Mouse (Mus musculus) CH12.LX (cell line): Measurements from ENCODE around the gene Sptbn2. TPM values are rescaled to one million over a fixed set of nuclear protein-coding genes. Genes with fewer than 3 reads are reported as not detected.

ENCODE experiments used
- DNase-seq: peaks from one replicate; pipeline ENCODE4 v3.0.0-alpha.2; 2013; ENCODE audit errors: extremely low read depth
- H3K27ac ChIP-seq: 2 replicates; pipeline ENCODE4 v1.5.1; 2012; ENCODE audit warnings: low read depth, mild to moderate bottlenecking, control low read depth, moderate library complexity; ENCODE audit not compliant: insufficient read depth
- H3K27me3 ChIP-seq: replicated peaks from 2 replicates; pipeline ENCODE3; 2012; ENCODE audit warnings: inconsistent platforms
- H3K36me3 ChIP-seq, 2 experiments: replicated peaks in 1 of 2; 2 replicates each; pipeline versions ENCODE3 to v1.6.1; 2012; ENCODE audit warnings: inconsistent platforms in 1 of 2, low read length in 1 of 2, mild to moderate bottlenecking in 1 of 2, mixed read lengths in 1 of 2, moderate library complexity in 1 of 2; ENCODE audit not compliant: control insufficient read depth in 1 of 2, insufficient read depth in 1 of 2
- H3K4me1 ChIP-seq, 2 experiments: 2 replicates each; pipeline ENCODE4 v1.6.1; 2012; ENCODE audit warnings: inconsistent platforms in 1 of 2, moderate library complexity in 1 of 2; ENCODE audit not compliant: insufficient read depth in 2 of 2, control insufficient read depth in 1 of 2
- H3K4me2 ChIP-seq: 2 replicates; pipeline ENCODE4 v1.6.1; 2012; ENCODE audit warnings: low read depth, mild to moderate bottlenecking, control low read depth; ENCODE audit not compliant: poor library complexity, insufficient read depth, severe bottlenecking
- H3K4me3 ChIP-seq, 3 experiments: fragments of 150-350 bp in 1 of 3; sonication (generic) in 1 of 3; replicated peaks in 1 of 3; 2 replicates each; pipeline versions ENCODE3 to v1.5.1; 2011 to 2012; ENCODE audit warnings: low read depth in 2 of 3, low read length in 2 of 3, mild to moderate bottlenecking in 2 of 3, moderate library complexity in 2 of 3, control low read depth in 1 of 3, improper control_type of control experiment in 1 of 3, inconsistent platforms in 1 of 3, mixed read lengths in 1 of 3; ENCODE audit not compliant: poor library complexity in 1 of 3
- H3K79me2 ChIP-seq: replicated peaks from 2 replicates; pipeline ENCODE4 v1.6.1; 2012; ENCODE audit warnings: mild to moderate bottlenecking, moderate library complexity; ENCODE audit not compliant: control insufficient read depth, poor library complexity, insufficient read depth, severe bottlenecking; ENCODE audit errors: extremely low read depth
- H3K9ac ChIP-seq: 2 replicates; pipeline ENCODE4 v1.6.1; 2012; ENCODE audit warnings: low read depth, mild to moderate bottlenecking, control low read depth, moderate library complexity; ENCODE audit not compliant: insufficient read depth
- H3K9me3 ChIP-seq: replicated peaks from 2 replicates; pipeline ENCODE3; 2012; ENCODE audit warnings: low read length, inconsistent platforms, mixed read lengths
- CHD1 ChIP-seq: IDR thresholded peaks from 2 replicates; pipeline ENCODE4 v1.6.1; 2012; ENCODE audit warnings: low read depth, low read length, improper control_type of control experiment, inconsistent platforms
- CTCF ChIP-seq, 2 experiments: IDR thresholded peaks in 1 of 2; conservative IDR thresholded peaks in 1 of 2; 2 replicates each; pipeline ENCODE4 v1.5.1; 2011 to 2012; ENCODE audit warnings: low read depth in 2 of 2, low read length in 2 of 2, improper control_type of control experiment in 1 of 2, inconsistent platforms in 1 of 2, mild to moderate bottlenecking in 1 of 2, moderate library complexity in 1 of 2
- E2F4 ChIP-seq: IDR thresholded peaks from 2 replicates; pipeline ENCODE4 v1.6.1; 2011; ENCODE audit warnings: low read depth, low read length, improper control_type of control experiment; ENCODE audit not compliant: insufficient replicate concordance
- EP300 ChIP-seq: IDR thresholded peaks from 2 replicates; pipeline ENCODE4 v1.6.1; 2011; ENCODE audit warnings: low read length, improper control_type of control experiment
- ETS1 ChIP-seq: conservative IDR thresholded peaks from 2 replicates; pipeline ENCODE4 v1.6.1; 2012; ENCODE audit warnings: low read depth, mild to moderate bottlenecking, inconsistent platforms, low read length, improper control_type of control experiment, moderate library complexity
- IRF4 ChIP-seq: IDR thresholded peaks from 2 replicates; pipeline ENCODE4 v1.6.1; 2014; ENCODE audit warnings: low read depth, mild to moderate bottlenecking, inconsistent platforms, low read length, improper control_type of control experiment
- JUN ChIP-seq: IDR thresholded peaks from 2 replicates; pipeline ENCODE4 v1.6.1; 2011; ENCODE audit warnings: low read depth, mild to moderate bottlenecking, low read length, improper control_type of control experiment, moderate library complexity; ENCODE audit not compliant: insufficient read depth
- JUND ChIP-seq: conservative IDR thresholded peaks from 2 replicates; pipeline ENCODE4 v1.6.1; 2011; ENCODE audit warnings: low read depth, low read length, improper control_type of control experiment
- KAT2A ChIP-seq: IDR thresholded peaks from 2 replicates; pipeline ENCODE4 v1.6.1; 2012; ENCODE audit warnings: low read length, improper control_type of control experiment, inconsistent platforms; ENCODE audit not compliant: insufficient replicate concordance
- MAX ChIP-seq: IDR thresholded peaks from 2 replicates; pipeline ENCODE4 v1.6.1; 2011; ENCODE audit warnings: low read length, improper control_type of control experiment
- MYC ChIP-seq: IDR thresholded peaks from 2 replicates; pipeline ENCODE4 v1.6.1; 2011; ENCODE audit warnings: low read depth, mild to moderate bottlenecking, improper control_type of control experiment, low read length
- POLR2A ChIP-seq: IDR thresholded peaks from 2 replicates; pipeline ENCODE4 v1.6.1; 2011; ENCODE audit warnings: low read depth, mild to moderate bottlenecking, improper control_type of control experiment, low read length
- RCOR1 ChIP-seq: conservative IDR thresholded peaks from 2 replicates; pipeline ENCODE4 v1.6.1; 2012; ENCODE audit warnings: low read depth, mild to moderate bottlenecking, inconsistent platforms, low read length, improper control_type of control experiment
- SIN3A ChIP-seq: IDR thresholded peaks from 2 replicates; pipeline ENCODE4 v1.6.1; 2012; ENCODE audit warnings: low read length, improper control_type of control experiment, inconsistent platforms
- TBP ChIP-seq: conservative IDR thresholded peaks from 2 replicates; pipeline ENCODE4 v1.6.1; 2011; ENCODE audit warnings: low read depth, low read length, improper control_type of control experiment
- USF1 ChIP-seq: IDR thresholded peaks from 2 replicates; pipeline ENCODE4 v1.6.1; 2014; ENCODE audit warnings: low read depth, mild to moderate bottlenecking, inconsistent platforms, low read length, improper control_type of control experiment
- ZC3H11A ChIP-seq: IDR thresholded peaks from 2 replicates; pipeline ENCODE4 v1.6.1; 2012; ENCODE audit warnings: low read depth, mild to moderate bottlenecking, inconsistent platforms, low read length, improper control_type of control experiment
- ZKSCAN1 ChIP-seq: IDR thresholded peaks from 2 replicates; pipeline ENCODE4 v1.6.1; 2012; ENCODE audit warnings: low read depth, inconsistent platforms, low read length, improper control_type of control experiment, borderline replicate concordance
- ZMIZ1 ChIP-seq: IDR thresholded peaks from 2 replicates; pipeline ENCODE4 v1.6.1; 2012; ENCODE audit warnings: low read depth, mild to moderate bottlenecking, inconsistent platforms, low read length, improper control_type of control experiment
- dilution Hi-C: fragments of 300-500 bp; cut with MboI; formaldehyde crosslinking; loops from 2 replicates; pipeline ENCODE4 v1.14.3; 2020; ENCODE audit warnings: low sequenced_read_pairs; ENCODE audit not compliant: extremely low pct_unique_long_range_greater_than_20kb, extremely low pct_ligation_motif_present
- in situ Hi-C: fragments of 300-500 bp; cut with MboI; formaldehyde crosslinking; loops from 3 replicates; pipeline ENCODE4 v1.14.3; 2019; ENCODE audit warnings: low sequenced_read_pairs, low pct_ligation_motif_present, low pct_unique_long_range_greater_than_20kb, mixed read lengths
- polyA plus RNA-seq: library from polyadenylated mRNA; unstranded; fragments of >175 nt; gene quantifications from 2 replicates; pipeline ENCODE4 v1.2.1, GENCODE M21; 2012; ENCODE audit warnings: low read depth; ENCODE audit not compliant: insufficient read length
- total RNA-seq, 2 experiments: library from RNA; depleted of rRNA; stranded (reverse); fragments of 300-350 nt in 1 of 2; fragments of >200 nt in 1 of 2; gene quantifications; 2 replicates each; pipeline ENCODE4 v1.2.3; 2012 to 2014

Sptbn2 gene
- total and polyA plus RNA-seq, 3 experiments = 0.08 to 2.7 (median 0.24) TPM

DNA sequence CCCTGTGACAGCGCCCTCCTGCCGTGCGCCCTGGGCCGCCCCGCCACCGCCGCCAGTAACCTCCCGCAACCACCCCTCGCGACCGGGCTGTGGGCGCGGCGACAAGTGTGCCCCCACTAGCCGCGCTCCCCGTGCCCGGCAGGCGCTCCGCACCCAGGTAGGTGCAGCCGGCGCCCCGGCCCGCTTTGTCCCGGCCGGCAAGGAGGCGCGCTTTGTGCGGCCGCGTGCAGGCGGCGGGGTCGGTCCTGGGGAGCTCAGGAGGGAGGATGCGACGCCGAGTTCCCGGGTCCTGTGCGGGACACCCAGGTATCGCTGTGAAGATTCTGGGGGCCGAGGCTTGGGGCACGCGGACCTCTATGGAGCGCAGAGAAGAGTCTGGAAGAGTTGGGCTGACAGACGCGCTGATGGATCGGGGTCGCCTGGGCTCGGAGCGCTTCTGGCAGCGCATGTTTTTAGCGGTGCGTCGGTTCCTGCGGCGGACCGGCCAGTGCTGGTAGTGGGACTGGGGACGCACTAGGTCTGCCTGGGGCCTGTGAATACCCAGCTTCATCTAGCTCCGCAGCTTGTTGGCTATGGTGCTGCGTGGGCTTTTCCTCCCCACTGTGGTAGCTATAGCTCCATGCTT lies 1.3 kb downstream of the Sptbn2 start:
- Histone ChIP-seq H3K36me3 (no peaks in the 10 kb centered on the region), H3K27ac (no peak overlapping the region), H3K4me2 (no peak overlapping the region), H3K27me3 (peaks cover 1% of the 10 kb centered on the region), H3K79me2 (no peaks in the 10 kb centered on the region), H3K4me3 (no peak overlapping the region), H3K4me1 (no peaks in the 10 kb centered on the region), H3K9me3 (peaks cover 10% of the 10 kb centered on the region), H3K9ac (no peak overlapping the region)
- in situ Hi-C loops (no loop called here), dilution Hi-C loops (no loop called here)
- TF ChIP-seq ZC3H11A (no peak), ETS1 (no peak), EP300 (no peak), CHD1 (no peak), ZMIZ1 (no peak), TBP (no peak), KAT2A (no peak), IRF4 (no peak), MAX (no peak), JUND (no peak), POLR2A (no peak), CTCF (conservative IDR thresholded peaks at IDR 0.05 in 1 of 2, IDR thresholded peaks at IDR 0.05 in 1 of 2; ENCODE audit: low read depth in 2 of 2, low read length in 2 of 2) (no peak), USF1 (no peak), MYC (no peak), RCOR1 (no peak)
- DNase-seq = no peak

GRCm38 (mm10) chr19:4712781-4713526 lies 2.0 kb downstream of the Sptbn2 start:
- Histone ChIP-seq H3K4me3 (no peak overlapping the region), H3K27me3 (peaks cover 1% of the 10 kb centered on the region), H3K4me2 (no peak overlapping the region), H3K4me1 (no peaks in the 10 kb centered on the region), H3K9ac (no peak overlapping the region), H3K79me2 (no peaks in the 10 kb centered on the region), H3K36me3 (no peaks in the 10 kb centered on the region), H3K27ac (no peak overlapping the region), H3K9me3 (peaks cover 10% of the 10 kb centered on the region)
- no peak for DNase-seq
- dilution Hi-C loops (no loop called here), in situ Hi-C loops (no loop called here)
- TF ChIP-seq ZKSCAN1 (no peak), E2F4 (no peak), SIN3A (no peak), JUN (no peak), JUND (no peak), TBP (no peak)
